Mouse (Mus musculus): Measurements from ENCODE around the gene Olfr623. TPM values are rescaled to one million over a fixed set of nuclear protein-coding genes. Genes with fewer than 3 reads are reported as not detected.

The Olfr623 gene
- polyA plus RNA-seq (2011; ENCODE audit: insufficient read length, low read depth, missing spikeins): not detected in 2 replicates

DNA sequence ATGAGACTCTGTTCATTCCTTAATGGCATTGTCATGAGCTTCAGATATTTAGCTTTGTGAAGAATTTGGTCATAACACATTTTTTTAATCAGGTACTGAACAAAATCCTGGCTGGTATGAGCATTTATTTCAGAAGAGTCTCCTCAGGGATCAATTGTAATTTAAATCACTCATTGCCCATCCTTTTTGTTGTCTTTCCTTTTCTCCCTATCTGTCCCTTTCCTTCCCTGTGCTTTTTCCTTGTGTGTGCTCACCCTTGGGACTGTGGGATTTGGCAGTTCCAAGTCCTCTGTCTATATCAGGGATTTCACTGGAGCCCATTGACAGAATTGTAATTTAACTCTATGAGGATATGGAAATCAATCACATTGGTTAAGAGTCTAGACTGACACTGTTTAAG is at the start of gene Olfr623:
Gene Olfr623 (minus strand): TSS at position 101 of the 400 bp plus-strand sequence.
- no peak within 1 kb of the TSS for H3K27ac ChIP-seq (ENCODE audit: insufficient read depth, low read length)
- H3K4me1 ChIP-seq (ENCODE audit: control insufficient read depth, insufficient read depth, low read length): no peaks in the 10 kb centered on the region
- TF ChIP-seq POLR2A (IDR thresholded peaks at IDR 0.05; ENCODE audit: low read depth, low read length) (no peak), CTCF (IDR thresholded peaks at IDR 0.05; ENCODE audit: borderline replicate concordance, insufficient read depth, low read length) (no peak)
- H3K4me3 ChIP-seq (ENCODE audit: insufficient read depth, low read length): no peak within 1 kb of the TSS

- H3K27ac ChIP-seq (ENCODE audit: insufficient read depth, low read length): no peak overlapping the region
- no peaks in the 10 kb centered on the region for H3K4me1 ChIP-seq (ENCODE audit: control insufficient read depth, insufficient read depth, low read length)
- no peak for TF ChIP-seq CTCF (IDR thresholded peaks at IDR 0.05; ENCODE audit: borderline replicate concordance, insufficient read depth, low read length)
- TF ChIP-seq POLR2A (IDR thresholded peaks at IDR 0.05; ENCODE audit: low read depth, low read length): no peak
- H3K4me3 ChIP-seq (ENCODE audit: insufficient read depth, low read length): no peak overlapping the region
Observed at GRCm38 (mm10) chr7:103712024-103712423, 48.5 kb upstream of the Olfr623 start.

DNA sequence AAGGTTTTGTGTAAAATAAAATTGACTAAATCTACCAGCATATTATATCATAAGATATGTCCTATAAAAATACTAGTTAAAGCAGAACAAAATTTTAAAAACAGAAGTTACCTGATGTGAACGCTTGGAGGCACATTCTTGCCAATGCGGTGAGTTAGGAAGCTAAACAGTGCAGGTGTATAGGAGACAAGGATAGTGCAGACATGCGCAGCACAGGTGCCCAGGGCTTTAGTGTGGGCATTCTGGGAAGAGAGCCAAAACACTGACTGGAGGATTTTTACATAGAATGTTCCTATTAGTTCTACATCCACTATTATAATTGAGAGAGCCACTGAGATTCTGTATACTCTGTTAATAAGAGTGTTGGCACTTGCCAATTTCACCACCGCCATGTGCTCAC is 36.0 kb upstream of the Olfr623 start:
- no peak overlapping the region for H3K4me3 ChIP-seq (ENCODE audit: insufficient read depth, low read length)
- H3K4me1 ChIP-seq (ENCODE audit: control insufficient read depth, insufficient read depth, low read length): no peaks in the 10 kb centered on the region
- no peak for TF ChIP-seq CTCF (IDR thresholded peaks at IDR 0.05; ENCODE audit: borderline replicate concordance, insufficient read depth, low read length)
- no peak for TF ChIP-seq POLR2A (IDR thresholded peaks at IDR 0.05; ENCODE audit: low read depth, low read length)
- no peak overlapping the region for H3K27ac ChIP-seq (ENCODE audit: insufficient read depth, low read length)

- TF ChIP-seq CTCF (IDR thresholded peaks at IDR 0.05; ENCODE audit: borderline replicate concordance, insufficient read depth, low read length) (no peak), POLR2A (IDR thresholded peaks at IDR 0.05; ENCODE audit: low read depth, low read length) (no peak)
- Histone ChIP-seq H3K27ac (ENCODE audit: insufficient read depth, low read length) (no peak within 1 kb of the TSS), H3K4me1 (ENCODE audit: control insufficient read depth, insufficient read depth, low read length) (no peaks in the 10 kb centered on the region), H3K4me3 (ENCODE audit: insufficient read depth, low read length) (no peak within 1 kb of the TSS)
Observed at GRCm38 (mm10) chr7:103682420-103682819, 18.9 kb upstream of the Olfr623 start, which contains the start of gene Olfr625-ps1. Olfr625-ps1 (plus strand) TSS chr7:103682720.

GRCm38 (mm10) chr7:103671091-103671490 is 7.6 kb upstream of the Olfr623 start, which contains the start of gene Olfr624:
Olfr624 (minus strand) TSS chr7:103671191.
- TF ChIP-seq CTCF (IDR thresholded peaks at IDR 0.05; ENCODE audit: borderline replicate concordance, insufficient read depth, low read length) (no peak), POLR2A (IDR thresholded peaks at IDR 0.05; ENCODE audit: low read depth, low read length) (no peak)
- Histone ChIP-seq H3K4me1 (ENCODE audit: control insufficient read depth, insufficient read depth, low read length) (no peaks in the 10 kb centered on the region), H3K4me3 (ENCODE audit: insufficient read depth, low read length) (no peak within 1 kb of the TSS), H3K27ac (ENCODE audit: insufficient read depth, low read length) (no peak within 1 kb of the TSS)

DNA sequence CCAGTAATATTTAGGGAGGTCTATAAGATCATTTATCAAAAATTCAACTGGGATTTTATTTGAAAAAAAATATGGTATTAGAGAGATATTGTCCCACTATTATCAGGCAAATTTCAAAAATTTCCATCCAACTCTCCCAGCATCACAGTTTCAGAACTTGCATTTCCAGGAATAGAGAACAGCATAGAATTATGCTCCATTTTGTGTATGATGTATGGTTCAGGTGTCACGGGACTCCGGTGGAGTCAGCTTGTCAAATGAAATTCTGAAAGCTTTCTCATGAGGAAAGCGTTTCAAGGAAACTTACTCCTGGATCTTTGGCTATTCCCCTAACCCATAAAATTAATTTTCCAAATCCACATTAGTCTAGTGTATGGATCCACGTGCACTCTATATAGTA is 19.4 kb downstream of the Olfr623 start:
- Histone ChIP-seq H3K27ac (ENCODE audit: insufficient read depth, low read length) (no peak overlapping the region), H3K4me3 (ENCODE audit: insufficient read depth, low read length) (no peak overlapping the region), H3K4me1 (ENCODE audit: control insufficient read depth, insufficient read depth, low read length) (no peaks in the 10 kb centered on the region)
- TF ChIP-seq POLR2A (IDR thresholded peaks at IDR 0.05; ENCODE audit: low read depth, low read length): no peak
- TF ChIP-seq CTCF (IDR thresholded peaks at IDR 0.05; ENCODE audit: borderline replicate concordance, insufficient read depth, low read length): no peak

- Histone ChIP-seq H3K4me3 (ENCODE audit: insufficient read depth, low read length) (no peak within 1 kb of the TSS), H3K4me1 (ENCODE audit: control insufficient read depth, insufficient read depth, low read length) (no peaks in the 10 kb centered on the region), H3K27ac (ENCODE audit: insufficient read depth, low read length) (no peak within 1 kb of the TSS)
- no peak for TF ChIP-seq CTCF (IDR thresholded peaks at IDR 0.05; ENCODE audit: borderline replicate concordance, insufficient read depth, low read length)
- no peak for TF ChIP-seq POLR2A (IDR thresholded peaks at IDR 0.05; ENCODE audit: low read depth, low read length)
Observed at GRCm38 (mm10) chr7:103642602-103643001, 20.9 kb downstream of the Olfr623 start, which contains the start of gene Olfr622. Olfr622 (minus strand) TSS chr7:103642702.

DNA sequence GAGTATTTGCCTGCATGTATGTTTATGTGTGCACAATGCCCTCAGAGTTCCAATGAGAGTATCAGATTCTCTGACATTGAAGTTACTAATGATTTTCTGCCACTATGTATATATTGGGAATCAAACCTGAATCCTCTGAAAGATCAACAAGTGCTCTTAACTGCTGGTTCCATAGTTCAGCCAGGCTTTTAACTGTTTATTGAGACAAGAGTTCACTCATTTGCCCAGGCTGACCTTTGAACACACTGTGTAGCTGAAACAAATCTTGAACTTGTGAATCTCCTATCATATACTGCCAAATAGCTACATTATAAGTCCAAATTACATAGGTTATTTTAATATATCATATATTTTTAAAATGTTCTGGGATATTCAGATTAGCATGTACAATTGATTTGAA is 26.7 kb downstream of the Olfr623 start:
- TF ChIP-seq CTCF (IDR thresholded peaks at IDR 0.05; ENCODE audit: borderline replicate concordance, insufficient read depth, low read length): no peak
- TF ChIP-seq POLR2A (IDR thresholded peaks at IDR 0.05; ENCODE audit: low read depth, low read length): no peak
- Histone ChIP-seq H3K4me3 (ENCODE audit: insufficient read depth, low read length) (no peak overlapping the region), H3K27ac (ENCODE audit: insufficient read depth, low read length) (no peak overlapping the region), H3K4me1 (ENCODE audit: control insufficient read depth, insufficient read depth, low read length) (no peaks in the 10 kb centered on the region)

DNA sequence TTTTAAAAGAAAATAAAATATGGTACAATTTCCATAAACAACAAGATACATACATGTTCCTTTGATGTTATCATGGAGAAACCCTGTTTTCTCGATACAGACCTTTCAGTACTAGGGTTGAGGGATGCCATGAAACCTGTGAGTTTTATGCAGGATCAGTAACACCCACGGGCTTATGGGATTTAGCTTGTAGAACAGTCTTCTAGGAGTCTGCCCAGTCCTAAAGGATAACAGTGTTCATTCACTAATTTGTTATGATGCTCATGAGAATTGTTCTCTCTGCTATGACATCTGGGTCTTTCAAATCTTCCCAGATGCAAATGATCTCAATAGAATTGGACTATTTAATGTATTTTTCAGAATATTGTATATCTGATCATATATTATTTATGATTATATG is 51.1 kb downstream of the Olfr623 start, which contains the start of gene Olfr620:
Gene Olfr620 (minus strand): TSS at position 101 of the 400 bp plus-strand sequence.
- TF ChIP-seq POLR2A (IDR thresholded peaks at IDR 0.05; ENCODE audit: low read depth, low read length) (no peak), CTCF (IDR thresholded peaks at IDR 0.05; ENCODE audit: borderline replicate concordance, insufficient read depth, low read length) (no peak)

More for the DNA sequence above, 51.1 kb downstream of the Olfr623 start, which contains the start of gene Olfr620:
- H3K27ac ChIP-seq (ENCODE audit: insufficient read depth, low read length): no peak within 1 kb of the TSS
- no peak within 1 kb of the TSS for H3K4me3 ChIP-seq (ENCODE audit: insufficient read depth, low read length)
- no peaks in the 10 kb centered on the region for H3K4me1 ChIP-seq (ENCODE audit: control insufficient read depth, insufficient read depth, low read length)

Other genes starting within 250 kb of the Olfr623 start
- not detected in 2 replicates for gene Usp17lc, start 248.6 kb downstream of the Olfr623 start, polyA plus RNA-seq (2011; ENCODE audit: insufficient read length, low read depth, missing spikeins)
- gene Olfr605, start 218.3 kb downstream of the Olfr623 start, polyA plus RNA-seq (2011; ENCODE audit: insufficient read length, low read depth, missing spikeins): not detected in 2 replicates
- not detected in 2 replicates for gene Olfr606, start 214.7 kb downstream of the Olfr623 start, polyA plus RNA-seq (2011; ENCODE audit: insufficient read length, low read depth, missing spikeins)
- not detected in 2 replicates for gene Olfr607, start 199.5 kb downstream of the Olfr623 start, polyA plus RNA-seq (2011; ENCODE audit: insufficient read length, low read depth, missing spikeins)
- gene Olfr608, start 193.8 kb downstream of the Olfr623 start, polyA plus RNA-seq (2011; ENCODE audit: insufficient read length, low read depth, missing spikeins): not detected in 2 replicates
- not detected in 2 replicates for gene Olfr609, start 165.6 kb downstream of the Olfr623 start, polyA plus RNA-seq (2011; ENCODE audit: insufficient read length, low read depth, missing spikeins)
- not detected in 2 replicates for gene Olfr610, start 151.6 kb downstream of the Olfr623 start, polyA plus RNA-seq (2011; ENCODE audit: insufficient read length, low read depth, missing spikeins)
- gene Olfr611, start 142.9 kb downstream of the Olfr623 start, polyA plus RNA-seq (2011; ENCODE audit: insufficient read length, low read depth, missing spikeins): not detected in 2 replicates
- not detected in 2 replicates for gene Olfr612, start 121.0 kb downstream of the Olfr623 start, polyA plus RNA-seq (2011; ENCODE audit: insufficient read length, low read depth, missing spikeins)
- gene Olfr613, start 115.6 kb downstream of the Olfr623 start, polyA plus RNA-seq (2011; ENCODE audit: insufficient read length, low read depth, missing spikeins): not detected in 2 replicates
- not detected in 2 replicates for gene Olfr615, start 107.6 kb downstream of the Olfr623 start, polyA plus RNA-seq (2011; ENCODE audit: insufficient read length, low read depth, missing spikeins)
- gene Olfr616, start 94.6 kb downstream of the Olfr623 start, polyA plus RNA-seq (2011; ENCODE audit: insufficient read length, low read depth, missing spikeins): not detected in 2 replicates
- not detected in 2 replicates for gene Olfr617, start 90.6 kb downstream of the Olfr623 start, polyA plus RNA-seq (2011; ENCODE audit: insufficient read length, low read depth, missing spikeins)
- gene Olfr618, start 73.6 kb downstream of the Olfr623 start, polyA plus RNA-seq (2011; ENCODE audit: insufficient read length, low read depth, missing spikeins): not detected in 2 replicates
- not detected in 2 replicates for gene Olfr619, start 63.1 kb downstream of the Olfr623 start, polyA plus RNA-seq (2011; ENCODE audit: insufficient read length, low read depth, missing spikeins)
- not detected in 2 replicates for gene Olfr620, start 51.2 kb downstream of the Olfr623 start, polyA plus RNA-seq (2011; ENCODE audit: insufficient read length, low read depth, missing spikeins)
- not detected in 2 replicates for gene Olfr622, start 21.0 kb downstream of the Olfr623 start, polyA plus RNA-seq (2011; ENCODE audit: insufficient read length, low read depth, missing spikeins)
- gene Olfr624, start 7.5 kb upstream of the Olfr623 start, polyA plus RNA-seq (2011; ENCODE audit: insufficient read length, low read depth, missing spikeins): not detected in 2 replicates
- gene Olfr625-ps1, start 19.0 kb upstream of the Olfr623 start, polyA plus RNA-seq (2011; ENCODE audit: insufficient read length, low read depth, missing spikeins): not detected in 2 replicates
- not detected in 2 replicates for gene Olfr243, start 51.0 kb upstream of the Olfr623 start, polyA plus RNA-seq (2011; ENCODE audit: insufficient read length, low read depth, missing spikeins)
- gene Olfr628, start 66.7 kb upstream of the Olfr623 start, polyA plus RNA-seq (2011; ENCODE audit: insufficient read length, low read depth, missing spikeins): not detected in 2 replicates
- gene Olfr629, start 81.2 kb upstream of the Olfr623 start, polyA plus RNA-seq (2011; ENCODE audit: insufficient read length, low read depth, missing spikeins): not detected in 2 replicates
- gene Olfr630, start 93.6 kb upstream of the Olfr623 start, polyA plus RNA-seq (2011; ENCODE audit: insufficient read length, low read depth, missing spikeins): not detected in 2 replicates
- not detected in 2 replicates for gene Olfr69, start 107.9 kb upstream of the Olfr623 start, polyA plus RNA-seq (2011; ENCODE audit: insufficient read length, low read depth, missing spikeins)
- not detected in 2 replicates for gene Olfr68, start 116.0 kb upstream of the Olfr623 start, polyA plus RNA-seq (2011; ENCODE audit: insufficient read length, low read depth, missing spikeins)
- not detected in 2 replicates for gene Olfr67, start 128.1 kb upstream of the Olfr623 start, polyA plus RNA-seq (2011; ENCODE audit: insufficient read length, low read depth, missing spikeins)
- gene Hbb-bt, start 150.3 kb upstream of the Olfr623 start, polyA plus RNA-seq (2011; ENCODE audit: insufficient read length, low read depth, missing spikeins): not detected in 2 replicates
- gene Hbb-bs, start 164.4 kb upstream of the Olfr623 start, polyA plus RNA-seq (2011; ENCODE audit: insufficient read length, low read depth, missing spikeins): not detected in 2 replicates
- gene Hbb-bh2, start 176.8 kb upstream of the Olfr623 start, polyA plus RNA-seq (2011; ENCODE audit: insufficient read length, low read depth, missing spikeins): not detected in 2 replicates
- gene Hbb-bh1, start 179.5 kb upstream of the Olfr623 start, polyA plus RNA-seq (2011; ENCODE audit: insufficient read length, low read depth, missing spikeins): not detected in 2 replicates
- gene Hbb-y, start 189.5 kb upstream of the Olfr623 start, polyA plus RNA-seq (2011; ENCODE audit: insufficient read length, low read depth, missing spikeins): not detected in 2 replicates
- gene Olfr66, start 222.6 kb upstream of the Olfr623 start, polyA plus RNA-seq (2011; ENCODE audit: insufficient read length, low read depth, missing spikeins): not detected in 2 replicates
- not detected in 2 replicates for gene Olfr64, start 230.8 kb upstream of the Olfr623 start, polyA plus RNA-seq (2011; ENCODE audit: insufficient read length, low read depth, missing spikeins)
- not detected in 2 replicates for gene Olfr65, start 239.8 kb upstream of the Olfr623 start, polyA plus RNA-seq (2011; ENCODE audit: insufficient read length, low read depth, missing spikeins)